Comparison of ENCODE assay signal across 8 mouse cellular contexts in genomic region chr3:89339416-89339815, GRCm38 (mm10). TPM values are rescaled to one million over a fixed set of nuclear protein-coding genes. Genes with fewer than 3 reads are reported as not detected.
DNase-seq lines count a peak whose midpoint lies in the region; ATAC-seq and TF ChIP-seq lines count a peak whose summit lies in the region.

No protein-coding gene starts in this region.

- peak overlapping the region; percentile 26; the same call in 1 of the 2 replicates for H3K27ac ChIP-seq in kidney, embryonic 16.5 days (ENCODE audit: low read length)

- ATAC-seq in CD4-positive, CD25-positive, alpha-beta regulatory T cell, adult 4 months: no peak
- ATAC-seq in kidney, embryonic 16.5 days (ENCODE audit: low FRiP score, low TSS enrichment): no peak

- no peak overlapping the region for H3K9ac ChIP-seq in kidney, embryonic 16.5 days (replicated peaks; ENCODE audit: low read length)

- H3K36me3 ChIP-seq in kidney, embryonic 16.5 days (ENCODE audit: insufficient read depth, low read length): peaks cover 7% of the 10 kb centered on the region; the same call in 1 of the 2 replicates

- no peak overlapping the region for H3K4me2 ChIP-seq in kidney, embryonic 16.5 days (replicated peaks; ENCODE audit: low read depth, low read length)

- no peaks in the 10 kb centered on the region for H3K9me3 ChIP-seq in kidney, embryonic 16.5 days (ENCODE audit: low read length)

- TF ChIP-seq CTCF in lung, adult 2 months (IDR thresholded peaks at IDR 0.05; ENCODE audit: insufficient read depth, low read length): peak; percentile 90

- H3K4me3 ChIP-seq in kidney, embryonic 16.5 days (ENCODE audit: low read length): no peak overlapping the region
- H3K4me3 ChIP-seq in lung, adult 2 months (replicated peaks; ENCODE audit: extremely low read depth, low read depth, low read length): no peak overlapping the region

- peaks cover 45% of the 10 kb centered on the region for H3K4me1 ChIP-seq in kidney, embryonic 16.5 days (ENCODE audit: insufficient read depth, low read length)
- H3K4me1 ChIP-seq in lung, adult 2 months (ENCODE audit: control insufficient read depth, insufficient read depth, low read length): no peaks in the 10 kb centered on the region; the same call in 1 of the 2 replicates

- 27% methylated on average over 8 of the region's 8 CpGs for WGBS in kidney, embryonic 16.5 days
- 41% methylated on average over 8 of the region's 8 CpGs for WGBS in lung, adult 2 months

- no peak for TF ChIP-seq POLR2A in lung, adult 2 months (IDR thresholded peaks at IDR 0.05; ENCODE audit: borderline replicate concordance, extremely low read depth, low read depth, low read length)

- H3K27me3 ChIP-seq in kidney, embryonic 16.5 days (ENCODE audit: insufficient read depth, low read length): no peaks in the 10 kb centered on the region

- peak; percentile 77 for DNase-seq in CD4-positive, CD25-positive, alpha-beta regulatory T cell, adult 2 months (ENCODE audit: low read depth, low spot score)
- peak; percentile 64 for DNase-seq in urinary bladder, postnatal 25 days (ENCODE audit: low spot score)
- DNase-seq in urinary bladder, postnatal 10 days (ENCODE audit: low spot score): no peak
- peak; percentile 85 for DNase-seq in forelimb bud, embryonic 11.5 days (ENCODE audit: low read depth, low spot score)
- peak; percentile 71 for DNase-seq in lung, adult 2 months
- DNase-seq in right cerebral cortex, postnatal 14 days: peak; percentile 66

RNA-seq across cellular contexts. Expression of gene Efna4, which starts 1.6 kb away (rescaled TPM):
- polyA plus RNA-seq in CD4-positive, CD25-positive, alpha-beta regulatory T cell, adult 4 months (2017; shearing (Covaris generic)): not detected
- 29.2 and 31.3 TPM in 2 replicates for polyA plus RNA-seq in kidney, embryonic 16.5 days (2015; fragmentation: Nextera tagmentation; extraction: Ambion mirVana)
- polyA plus RNA-seq in lung, adult 2 months (2012; rRNA removed): 7.3 and 9.3 TPM in 2 replicates

RNA-seq across cellular contexts. Expression of gene Adam15, which starts 10.4 kb away (rescaled TPM):
- polyA plus RNA-seq in CD4-positive, CD25-positive, alpha-beta regulatory T cell, adult 4 months (2017; shearing (Covaris generic)): 10 to 100 TPM in 1 of 2 experiments, 1 to 10 TPM in 1; 8.5 to 13.3 TPM
- 107 and 108 TPM in 2 replicates for polyA plus RNA-seq in kidney, embryonic 16.5 days (2015; fragmentation: Nextera tagmentation; extraction: Ambion mirVana)
- polyA plus RNA-seq in lung, adult 2 months (2012; rRNA removed): 190 and 225 TPM in 2 replicates

RNA-seq across cellular contexts. Expression of gene Efna3, which starts 16.7 kb away (rescaled TPM):
- not detected for polyA plus RNA-seq in CD4-positive, CD25-positive, alpha-beta regulatory T cell, adult 4 months (2017; shearing (Covaris generic))
- polyA plus RNA-seq in kidney, embryonic 16.5 days (2015; fragmentation: Nextera tagmentation; extraction: Ambion mirVana): 11.5 and 11.8 TPM in 2 replicates
- 4.1 and 20.3 TPM in 2 replicates for polyA plus RNA-seq in lung, adult 2 months (2012; rRNA removed)

RNA-seq across cellular contexts. Expression of gene Dcst2, which starts 22.4 kb away (rescaled TPM):
- polyA plus RNA-seq in CD4-positive, CD25-positive, alpha-beta regulatory T cell, adult 4 months (2017; shearing (Covaris generic)): under 1 TPM in 1 of 2 experiments, not detected in 1; 0.42 TPM
- polyA plus RNA-seq in kidney, embryonic 16.5 days (2015; fragmentation: Nextera tagmentation; extraction: Ambion mirVana): 0.32 and 0.35 TPM in 2 replicates
- 0.28 and 0.31 TPM in 2 replicates for polyA plus RNA-seq in lung, adult 2 months (2012; rRNA removed)

RNA-seq across cellular contexts. Expression of gene Dcst1, which starts 25.6 kb away (rescaled TPM):
- 1 to 10 TPM in 1 of 2 experiments, under 1 TPM in 1; 0.59 to 1.1 TPM for polyA plus RNA-seq in CD4-positive, CD25-positive, alpha-beta regulatory T cell, adult 4 months (2017; shearing (Covaris generic))
- 2.9 and 3.3 TPM in 2 replicates for polyA plus RNA-seq in kidney, embryonic 16.5 days (2015; fragmentation: Nextera tagmentation; extraction: Ambion mirVana)
- 0.06 TPM in 1 of 2 replicates, not detected in the other for polyA plus RNA-seq in lung, adult 2 months (2012; rRNA removed)
